Mouse (Mus musculus) brain, embryonic 14.5 days (tissue): ENCODE data around the gene Kars.

Experiments
- CTCF ChIP-seq: fragments of 200-500 bp; IDR thresholded peaks from 2 replicates; pipeline ENCODE4 v1.5.1; 2012; ENCODE audit warnings: inconsistent platforms, mild to moderate bottlenecking, moderate library complexity, borderline replicate concordance; ENCODE audit not compliant: insufficient read depth, insufficient read length; ENCODE audit errors: extremely low read depth
- POLR2A ChIP-seq: fragments of 200-500 bp; IDR thresholded peaks from 2 replicates; pipeline ENCODE4 v1.6.1; 2012; ENCODE audit warnings: mild to moderate bottlenecking, inconsistent platforms, borderline replicate concordance; ENCODE audit not compliant: poor library complexity, insufficient read depth, insufficient read length, severe bottlenecking; ENCODE audit errors: extremely low read depth

DNA sequence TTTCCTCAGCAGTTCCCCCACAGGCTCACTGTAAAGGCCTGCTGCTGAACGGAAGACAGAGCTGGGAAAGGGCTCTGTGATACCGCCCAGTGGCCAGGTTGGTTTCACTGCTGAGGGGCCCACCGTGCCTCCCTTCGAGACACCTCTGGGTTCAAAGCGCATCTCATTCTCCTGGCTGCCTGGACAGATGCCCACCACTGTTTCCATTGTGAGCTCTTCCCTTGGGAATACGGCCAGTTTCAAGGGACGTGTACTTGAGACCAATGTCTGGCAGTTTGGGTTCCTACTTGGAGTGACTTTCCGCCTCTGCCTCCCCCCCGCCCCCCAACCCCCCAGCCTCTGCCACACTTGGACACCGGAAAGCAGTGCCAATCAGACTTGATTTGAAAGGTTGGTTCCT is 48.0 kb downstream of the Kars start:
- TF ChIP-seq CTCF (no peak), POLR2A (no peak)
